ENCODE assay signal across 31 mouse cellular contexts in genomic region chr8:119967435-119967834, GRCm38 (mm10). TPM values are rescaled to one million over a fixed set of nuclear protein-coding genes. Genes with fewer than 3 reads are reported as not detected.
DNase-seq lines count a peak whose midpoint lies in the region; ATAC-seq and TF ChIP-seq lines count a peak whose summit lies in the region.
"Had no signal": no experiment of that assay in that cellular context is flagged by ENCODE, and none has a peak within 500 bp of the region (broad histone marks: within the 10 kb centered on the region; RNA-seq: fewer than 3 reads in every experiment).

No protein-coding gene starts in this region.

- no peak overlapping the region for H3K4me3 ChIP-seq in hindbrain, postnatal 0 days (ENCODE audit: low read length)
- no peak overlapping the region for H3K4me3 ChIP-seq in hindbrain, embryonic 16.5 days (ENCODE audit: low read length)
- H3K4me3 ChIP-seq in liver, embryonic 14.5 days (ENCODE audit: insufficient read depth in 1 of 2, low read depth in 2 of 2, low read length in 2 of 2), result no peak overlapping the region
- H3K4me3 ChIP-seq in stomach, postnatal 0 days (ENCODE audit: low read depth, low read length), result no peak overlapping the region
- H3K4me3 ChIP-seq: intestine, embryonic 15.5 days; limb, embryonic 10.5 days; midbrain, embryonic 15.5 days; myocyte; neural tube, embryonic 13.5 days; stomach, embryonic 15.5 days had no signal

- H3K27ac ChIP-seq in hindbrain, postnatal 0 days, result no peak overlapping the region
- H3K27ac ChIP-seq in hindbrain, embryonic 16.5 days (ENCODE audit: low read depth, low read length), result no peak overlapping the region
- no peak overlapping the region for H3K27ac ChIP-seq in liver, embryonic 14.5 days
- H3K27ac ChIP-seq in stomach, postnatal 0 days (replicated peaks), result no peak overlapping the region
- H3K27ac ChIP-seq: hindbrain, embryonic 14.5 days; intestine, embryonic 15.5 days; limb, embryonic 10.5 days; midbrain, embryonic 15.5 days; neural tube, embryonic 13.5 days; stomach, embryonic 15.5 days had no signal

- H3K27me3 ChIP-seq in hindbrain, postnatal 0 days (ENCODE audit: insufficient read depth, low read length), result no peaks in the 10 kb centered on the region
- no peaks in the 10 kb centered on the region for H3K27me3 ChIP-seq in hindbrain, embryonic 16.5 days (replicated peaks; ENCODE audit: control insufficient read depth, insufficient read depth, low read length)
- H3K27me3 ChIP-seq in liver, embryonic 14.5 days (ENCODE audit: control insufficient read depth, insufficient read depth, low read length), result no peaks in the 10 kb centered on the region
- H3K27me3 ChIP-seq in stomach, postnatal 0 days (ENCODE audit: control insufficient read depth, insufficient read depth, low read length), result no peaks in the 10 kb centered on the region
- H3K27me3 ChIP-seq: intestine, embryonic 15.5 days; midbrain, embryonic 15.5 days; neural tube, embryonic 13.5 days; stomach, embryonic 15.5 days had no signal

- no peaks in the 10 kb centered on the region for H3K4me1 ChIP-seq in hindbrain, postnatal 0 days (ENCODE audit: insufficient read depth, low read length)
- H3K4me1 ChIP-seq in hindbrain, embryonic 16.5 days (ENCODE audit: control insufficient read depth, insufficient read depth, low read depth, low read length), result no peaks in the 10 kb centered on the region
- no peaks in the 10 kb centered on the region for H3K4me1 ChIP-seq in liver, embryonic 14.5 days (replicated peaks; ENCODE audit: control insufficient read depth in 2 of 2, insufficient read depth in 2 of 2, low read length in 1 of 2)
- no peaks in the 10 kb centered on the region for H3K4me1 ChIP-seq in stomach, postnatal 0 days (replicated peaks; ENCODE audit: control insufficient read depth, insufficient read depth)
- H3K4me1 ChIP-seq: intestine, embryonic 15.5 days; midbrain, embryonic 15.5 days; stomach, embryonic 15.5 days had no signal

- TF ChIP-seq EP300 in liver, embryonic 14.5 days (IDR thresholded peaks at IDR 0.05; ENCODE audit: low read depth), result no peak
- no peak for TF ChIP-seq EP300 in stomach, postnatal 0 days (optimal IDR thresholded peaks at IDR 0.05)

- DNase-seq in hindbrain, postnatal 0 days (ENCODE audit: low spot score), result no peak
- no peak for DNase-seq in liver, embryonic 14.5 days (ENCODE audit: low read depth in 3 of 3, low spot score in 3 of 3)
- DNase-seq in liver (no peak), ES-CJ7 (ENCODE audit: low read depth, low spot score) (peak; percentile 40)
- no peak for DNase-seq in stomach, postnatal 0 days (ENCODE audit: low spot score)
- DNase-seq in adrenal gland, adult 18-20 months (ENCODE audit: low spot score in 2 of 2), result no peak
- DNase-seq: cerebellum, adult 11-12 months; cerebellum, postnatal 10 days; forebrain, postnatal 0 days; gastrocnemius, postnatal 25 days; heart, postnatal 4 days; kidney, postnatal 4 days; lung, adult 2 months; lung, postnatal 4 days; right cerebral cortex, adult 18-20 months; right cerebral cortex, postnatal 4 days had no signal

- H3K4me2 ChIP-seq in hindbrain, postnatal 0 days (ENCODE audit: low read depth, low read length), result no peak overlapping the region
- H3K4me2 ChIP-seq in hindbrain, embryonic 16.5 days (ENCODE audit: low read length), result no peak overlapping the region
- no peak overlapping the region for H3K4me2 ChIP-seq in liver, embryonic 14.5 days (ENCODE audit: low read depth)
- no peak overlapping the region for H3K4me2 ChIP-seq in stomach, postnatal 0 days (replicated peaks; ENCODE audit: low read depth)
- H3K4me2 ChIP-seq: hindbrain, embryonic 14.5 days; intestine, embryonic 15.5 days; liver, embryonic 11.5 days; midbrain, embryonic 15.5 days; neural tube, embryonic 13.5 days; stomach, embryonic 15.5 days had no signal

- 0 out of 2 replicates have a peak, but pooled peaks have one; percentile 7 for TF ChIP-seq CTCF in hindbrain, postnatal 0 days (IDR thresholded peaks at IDR 0.05; ENCODE audit: low read depth)
- TF ChIP-seq CTCF in liver, embryonic 14.5 days (IDR thresholded peaks at IDR 0.05; ENCODE audit: low read depth), result peak; percentile 53
- 0 out of 2 replicates have a peak, but pooled peaks have one; percentile 17 for TF ChIP-seq CTCF in stomach, postnatal 0 days (IDR thresholded peaks at IDR 0.05; ENCODE audit: low read depth)

- no peak overlapping the region for H3K9ac ChIP-seq in hindbrain, postnatal 0 days (replicated peaks; ENCODE audit: low read length)
- no peak overlapping the region for H3K9ac ChIP-seq in hindbrain, embryonic 16.5 days (ENCODE audit: low read depth, low read length)
- no peak overlapping the region for H3K9ac ChIP-seq in liver, embryonic 14.5 days (replicated peaks)
- H3K9ac ChIP-seq in stomach, postnatal 0 days (ENCODE audit: low read length), result no peak overlapping the region
- H3K9ac ChIP-seq: forebrain, postnatal 0 days; hindbrain, embryonic 14.5 days; intestine, embryonic 15.5 days; midbrain, embryonic 15.5 days; neural tube, embryonic 13.5 days; stomach, embryonic 15.5 days had no signal

- no peak for ATAC-seq in hindbrain, postnatal 0 days
- no peak for ATAC-seq in hindbrain, embryonic 16.5 days
- no peak for ATAC-seq in liver, embryonic 14.5 days (ENCODE audit: insufficient read depth)
- no peak for ATAC-seq in stomach, postnatal 0 days (ENCODE audit: low FRiP score, low TSS enrichment)
- ATAC-seq: CD4-positive, CD25-positive, alpha-beta regulatory T cell, adult 4 months; forebrain, postnatal 0 days; intestine, embryonic 15.5 days; midbrain, embryonic 15.5 days had no signal

- H3K36me3 ChIP-seq in hindbrain, postnatal 0 days (ENCODE audit: insufficient read depth, low read length), result no peaks in the 10 kb centered on the region
- no peaks in the 10 kb centered on the region for H3K36me3 ChIP-seq in hindbrain, embryonic 16.5 days (ENCODE audit: control insufficient read depth, insufficient read depth, low read length)
- no peaks in the 10 kb centered on the region for H3K36me3 ChIP-seq in liver, embryonic 14.5 days (replicated peaks; ENCODE audit: control insufficient read depth, insufficient read depth, low read depth)
- H3K36me3 ChIP-seq in stomach, postnatal 0 days (ENCODE audit: control insufficient read depth, insufficient read depth, low read length), result no peaks in the 10 kb centered on the region
- H3K36me3 ChIP-seq: intestine, embryonic 15.5 days; limb, embryonic 10.5 days; midbrain, embryonic 15.5 days; neural tube, embryonic 13.5 days; stomach, embryonic 15.5 days had no signal

- WGBS in hindbrain, postnatal 0 days, result 86% methylated on average over 9 of the region's 9 CpGs
- WGBS in hindbrain, embryonic 16.5 days, result 85% methylated on average over 9 of the region's 9 CpGs
- 74% methylated on average over 9 of the region's 9 CpGs for WGBS in liver, embryonic 14.5 days (ENCODE audit: insufficient replicate concordance)
- WGBS in stomach, postnatal 0 days, result 81% methylated on average over 9 of the region's 9 CpGs

- H3K9me3 ChIP-seq in hindbrain, postnatal 0 days (ENCODE audit: low read length), result 0 out of 2 replicates have a peak, but pooled peaks cover 2% of the 10 kb centered on the region
- H3K9me3 ChIP-seq in hindbrain, embryonic 16.5 days (ENCODE audit: control insufficient read depth, low read length), result no peaks in the 10 kb centered on the region
- H3K9me3 ChIP-seq in liver, embryonic 14.5 days (ENCODE audit: control insufficient read depth, low read length), result peaks cover 3% of the 10 kb centered on the region
- no peaks in the 10 kb centered on the region for H3K9me3 ChIP-seq in stomach, postnatal 0 days (ENCODE audit: control insufficient read depth, low read length)
- H3K9me3 ChIP-seq: intestine, embryonic 15.5 days; midbrain, embryonic 15.5 days; neural tube, embryonic 13.5 days; stomach, embryonic 15.5 days had no signal

RNA-seq across cellular contexts. Expression of gene Crispld2, which starts 24.8 kb away (rescaled TPM):
- total RNA-seq in hindbrain, postnatal 0 days (2014; rRNA removed), result 3.5 and 5.6 TPM in 2 replicates
- 2.5 and 2.6 TPM in 2 replicates for polyA plus RNA-seq in hindbrain, postnatal 0 days (2015; fragmentation: Nextera tagmentation; extraction: Ambion mirVana)
- polyA plus RNA-seq in hindbrain, embryonic 16.5 days (2015; fragmentation: Nextera tagmentation; extraction: Ambion mirVana), result 2.7 and 3.1 TPM in 2 replicates
- polyA plus RNA-seq in liver, embryonic 14.5 days (2012; rRNA removed), result 0.25 and 0.47 TPM in 2 replicates
- 0.27 and 0.30 TPM in 2 replicates for polyA plus RNA-seq in liver, embryonic 14.5 days (2014; fragmentation: Nextera tagmentation; extraction: Ambion mirVana)
- polyA plus RNA-seq in stomach, postnatal 0 days (2015; fragmentation: Nextera tagmentation; extraction: Ambion mirVana), result 29.2 and 29.6 TPM in 2 replicates
- 10 to 100 TPM in 1 of 2 experiments, 1 to 10 TPM in 1; 9.5 to 12.8 TPM for total RNA-seq in adrenal gland, adult 18-20 months (2021)
- total RNA-seq: megakaryocyte-erythroid progenitor cell, adult 5-6 weeks had no signal

RNA-seq across cellular contexts. Expression of gene Gm20388, which starts 56.8 kb away (rescaled TPM):
- 58.0 and 71.3 TPM in 2 replicates for total RNA-seq in hindbrain, postnatal 0 days (2014; rRNA removed)
- polyA plus RNA-seq in hindbrain, postnatal 0 days (2015; fragmentation: Nextera tagmentation; extraction: Ambion mirVana), result not detected in 2 replicates
- 9.8 and 12.4 TPM in 2 replicates for polyA plus RNA-seq in hindbrain, embryonic 16.5 days (2015; fragmentation: Nextera tagmentation; extraction: Ambion mirVana)
- polyA plus RNA-seq in liver, embryonic 14.5 days (2012; rRNA removed), result 8.5 and 9.7 TPM in 2 replicates
- not detected in 2 replicates for polyA plus RNA-seq in liver, embryonic 14.5 days (2014; fragmentation: Nextera tagmentation; extraction: Ambion mirVana)
- polyA plus RNA-seq in stomach, postnatal 0 days (2015; fragmentation: Nextera tagmentation; extraction: Ambion mirVana), result not detected in 2 replicates
- 1 to 10 TPM; 1.3 to 8.5 TPM for total RNA-seq in adrenal gland, adult 18-20 months (2021)
- total RNA-seq: layer of hippocampus, postnatal 10 days had no signal
- polyA plus RNA-seq: forebrain, embryonic 11.5 days; forebrain, postnatal 0 days; hindbrain, embryonic 14.5 days; intestine, embryonic 15.5 days; kidney, embryonic 14.5 days; stomach, embryonic 15.5 days; thymus, postnatal 0 days had no signal

RNA-seq across cellular contexts. Expression of gene Usp10, which starts 57.3 kb away (rescaled TPM):
- total RNA-seq in hindbrain, postnatal 0 days (2014; rRNA removed), result 88.5 and 91.1 TPM in 2 replicates
- 89.0 and 94.2 TPM in 2 replicates for polyA plus RNA-seq in hindbrain, postnatal 0 days (2015; fragmentation: Nextera tagmentation; extraction: Ambion mirVana)
- 120 and 152 TPM in 2 replicates for polyA plus RNA-seq in hindbrain, embryonic 16.5 days (2015; fragmentation: Nextera tagmentation; extraction: Ambion mirVana)
- polyA plus RNA-seq in liver, embryonic 14.5 days (2012; rRNA removed), result 23.8 and 47.0 TPM in 2 replicates
- polyA plus RNA-seq in liver, embryonic 14.5 days (2014; fragmentation: Nextera tagmentation; extraction: Ambion mirVana), result 59.0 and 60.8 TPM in 2 replicates
- 54.5 and 57.2 TPM in 2 replicates for polyA plus RNA-seq in stomach, postnatal 0 days (2015; fragmentation: Nextera tagmentation; extraction: Ambion mirVana)
- 100 to 1,000 TPM; 114 to 127 TPM for total RNA-seq in adrenal gland, adult 18-20 months (2021)
